Mouse (Mus musculus) MEL (cell line): ENCODE results near the gene Cd209a. TPM values are rescaled to one million over a fixed set of nuclear protein-coding genes. Genes with fewer than 3 reads are reported as not detected.

ENCODE experiments used
- polyA plus RNA-seq, 2 experiments: library from polyadenylated mRNA; stranded (reverse) in 1 of 2; unstranded in 1 of 2; fragments of >175 nt in 1 of 2; fragments of >200 nt in 1 of 2; gene quantifications; 2 replicates each; pipeline versions ENCODE4 v1.2.1 to v1.2.4; 2012; ENCODE audit warnings: low replicate concordance in 2 of 2, low read depth in 1 of 2; ENCODE audit not compliant: insufficient read length in 2 of 2, insufficient read depth in 1 of 2, missing spikeins in 1 of 2
- total RNA-seq: library from RNA; depleted of rRNA; stranded (reverse); fragments of 300-350 nt; gene quantifications from 2 replicates; pipeline ENCODE4 v1.2.3, GENCODE M21; 2012; rRNA removed

Gene Cd209a
- total and polyA plus RNA-seq, 3 experiments, result not detected

Other genes starting within 250 kb of the Cd209a start
- 15.2 and 18.0 TPM in 2 replicates for gene Mcoln1, start 248.5 kb downstream of the Cd209a start, total RNA-seq
- 10 to 100 TPM in 1 of 2 experiments, not detected in 1; 47.6 TPM for gene Mcoln1, start 248.5 kb downstream of the Cd209a start, polyA plus RNA-seq
- gene Pnpla6, start 233.6 kb downstream of the Cd209a start, total RNA-seq, result 7.6 and 8.6 TPM in 2 replicates
- 10 to 100 TPM in 1 of 2 experiments, not detected in 1; 16.5 TPM for gene Pnpla6, start 233.6 kb downstream of the Cd209a start, polyA plus RNA-seq
- gene C330021F23Rik, start 181.0 kb downstream of the Cd209a start, total RNA-seq, result 0.56 and 1.2 TPM in 2 replicates
- gene C330021F23Rik, start 181.0 kb downstream of the Cd209a start, polyA plus RNA-seq, result under 1 TPM in 1 of 2 experiments, not detected in 1; 0.53 TPM
- gene Camsap3, start 161.7 kb downstream of the Cd209a start, total RNA-seq, result 0.36 and 0.62 TPM in 2 replicates
- gene Camsap3, start 161.7 kb downstream of the Cd209a start, polyA plus RNA-seq, result 1 to 10 TPM in 1 of 2 experiments, not detected in 1; 5.1 TPM
- gene Xab2, start 127.7 kb downstream of the Cd209a start, total RNA-seq, result 60.6 and 68.1 TPM in 2 replicates
- 10 to 100 TPM; 54.8 to 90.4 TPM for gene Xab2, start 127.7 kb downstream of the Cd209a start, polyA plus RNA-seq
- gene Pet100, start 127.4 kb downstream of the Cd209a start, total RNA-seq, result 52.8 and 58.7 TPM in 2 replicates
- gene Pet100, start 127.4 kb downstream of the Cd209a start, polyA plus RNA-seq, result 10 to 100 TPM in 1 of 2 experiments, not detected in 1; 64.2 TPM
- gene Pcp2, start 123.4 kb downstream of the Cd209a start, total RNA-seq, result 0.29 and 0.54 TPM in 2 replicates
- gene Pcp2, start 123.4 kb downstream of the Cd209a start, polyA plus RNA-seq, result under 1 TPM in 1 of 2 experiments, not detected in 1; 0.35 TPM
- gene Stxbp2, start 118.0 kb downstream of the Cd209a start, total RNA-seq, result 81.1 and 82.1 TPM in 2 replicates
- 100 to 1,000 TPM; 117 to 186 TPM for gene Stxbp2, start 118.0 kb downstream of the Cd209a start, polyA plus RNA-seq
- 0.23 and 0.33 TPM in 2 replicates for gene Retn, start 93.2 kb downstream of the Cd209a start, total RNA-seq
- gene Retn, start 93.2 kb downstream of the Cd209a start, polyA plus RNA-seq, result 1 to 10 TPM in 1 of 2 experiments, not detected in 1; 1.1 TPM
- not detected in 2 replicates for gene Mcemp1, start 83.2 kb downstream of the Cd209a start, total RNA-seq
- gene Mcemp1, start 83.2 kb downstream of the Cd209a start, polyA plus RNA-seq, result not detected
- gene Fcor, start 76.6 kb downstream of the Cd209a start, total RNA-seq, result 0.59 TPM in 1 of 2 replicates, not detected in the other
- gene Fcor, start 76.6 kb downstream of the Cd209a start, polyA plus RNA-seq, result under 1 TPM in 1 of 2 experiments, not detected in 1; 0.84 TPM
- 41.9 and 48.6 TPM in 2 replicates for gene Trappc5, start 72.7 kb downstream of the Cd209a start, total RNA-seq
- gene Trappc5, start 72.7 kb downstream of the Cd209a start, polyA plus RNA-seq, result 10 to 100 TPM in 1 of 2 experiments, not detected in 1; 43.0 TPM
- not detected in 2 replicates for gene Fcer2a, start 54.8 kb downstream of the Cd209a start, total RNA-seq
- gene Fcer2a, start 54.8 kb downstream of the Cd209a start, polyA plus RNA-seq, result under 1 TPM in 1 of 2 experiments, not detected in 1; 0.07 TPM
- not detected in 2 replicates for gene Clec4g, start 28.3 kb downstream of the Cd209a start, total RNA-seq
- gene Clec4g, start 28.3 kb downstream of the Cd209a start, polyA plus RNA-seq, result not detected
- not detected in 2 replicates for gene Cd209e, start 105.3 kb upstream of the Cd209a start, total RNA-seq
- gene Cd209e, start 105.3 kb upstream of the Cd209a start, polyA plus RNA-seq, result not detected
- not detected in 2 replicates for gene Cd209d, start 129.6 kb upstream of the Cd209a start, total RNA-seq
- gene Cd209d, start 129.6 kb upstream of the Cd209a start, polyA plus RNA-seq, result not detected
- not detected in 2 replicates for gene Cd209b, start 177.9 kb upstream of the Cd209a start, total RNA-seq
- gene Cd209b, start 177.9 kb upstream of the Cd209a start, polyA plus RNA-seq, result not detected
- gene Cd209c, start 205.8 kb upstream of the Cd209a start, total RNA-seq, result 0.39 and 0.50 TPM in 2 replicates
- under 1 TPM in 1 of 2 experiments, not detected in 1; 0.36 TPM for gene Cd209c, start 205.8 kb upstream of the Cd209a start, polyA plus RNA-seq